ENCODE assay signal across 8 mouse cellular contexts in genomic region chr12:69356546-69357299, GRCm38 (mm10). TPM values are rescaled to one million over a fixed set of nuclear protein-coding genes. Genes with fewer than 3 reads are reported as not detected.
DNase-seq lines count a peak whose midpoint lies in the region; ATAC-seq and TF ChIP-seq lines count a peak whose summit lies in the region.

TSS of gene Nemf (minus strand) at chr12:69357165.

- intact Hi-C loops in heart, postnatal 36 days (cut with DNase I), result loop anchor here (1.0 to 2.0 kb wide), 2 partner anchors 218 to 340 kb away; no protein-coding TSS in a partner anchor

- peak within 1 kb of the TSS; percentile 93 for H3K9ac ChIP-seq in ES-E14 (ENCODE audit: insufficient read depth, low read depth, low read length, poor library complexity, severe bottlenecking)
- H3K9ac ChIP-seq in forebrain, embryonic 16.5 days (replicated peaks; ENCODE audit: low read depth, low read length), result peak within 1 kb of the TSS; percentile 88
- H3K9ac ChIP-seq in lung, embryonic 14.5 days, result peak within 1 kb of the TSS; percentile 87

- H3K27ac ChIP-seq in ES-E14 (ENCODE audit: insufficient read depth, low read depth, low read length, poor library complexity, severe bottlenecking), result 0 out of 2 replicates have a peak within 1 kb of the TSS, but pooled peaks have one; percentile 24
- peak within 1 kb of the TSS; percentile 68; the same call in 1 of the 2 replicates for H3K27ac ChIP-seq in forebrain, embryonic 16.5 days (ENCODE audit: low read length)
- peak within 1 kb of the TSS; percentile 87 for H3K27ac ChIP-seq in layer of hippocampus, adult 2 months
- peak within 1 kb of the TSS; percentile 69 for H3K27ac ChIP-seq in lung, embryonic 14.5 days (ENCODE audit: low read depth)
- H3K27ac ChIP-seq in olfactory bulb, adult 2 months (ENCODE audit: insufficient read depth, low read depth, low read length), result no peak within 1 kb of the TSS
- no peak within 1 kb of the TSS for H3K27ac ChIP-seq in thymus, adult 2 months (ENCODE audit: control insufficient read depth, insufficient read depth, low read length)

- DNase-seq in ES-E14 (ENCODE audit: low read depth, low spot score), result peak; percentile 78
- peak; percentile 84 for DNase-seq in cerebellum, adult 11-12 months
- peak; percentile 87 for DNase-seq in heart, postnatal 36 days
- peak; percentile 84 to 88 for DNase-seq in layer of hippocampus, adult 2 months (ENCODE audit: low spot score in 2 of 2)
- DNase-seq in lung, embryonic 14.5 days, result peak; percentile 95
- peak; percentile 79 for DNase-seq in thymus, adult 2 months

- peak within 1 kb of the TSS; percentile 88 for H3K4me2 ChIP-seq in forebrain, embryonic 16.5 days (ENCODE audit: low read length)
- peak within 1 kb of the TSS; percentile 78 for H3K4me2 ChIP-seq in lung, embryonic 14.5 days

- peak; percentile 64; the same call in 1 of the 2 replicates for TF ChIP-seq POLR2A in olfactory bulb, adult 2 months (IDR thresholded peaks at IDR 0.05; ENCODE audit: insufficient read depth, low read depth, low read length)
- peak; percentile 66 for TF ChIP-seq POLR2A in thymus, adult 2 months (IDR thresholded peaks at IDR 0.05; ENCODE audit: control insufficient read depth, extremely low read depth, insufficient read depth, low read length, poor library complexity)

- no peaks in the 10 kb centered on the region for H3K27me3 ChIP-seq in forebrain, embryonic 16.5 days (replicated peaks; ENCODE audit: control insufficient read depth, insufficient read depth, low read length)
- H3K27me3 ChIP-seq in lung, embryonic 14.5 days (ENCODE audit: insufficient read depth, low read length), result no peaks in the 10 kb centered on the region
- no peaks in the 10 kb centered on the region for H3K27me3 ChIP-seq in thymus, adult 2 months (ENCODE audit: control insufficient read depth, insufficient read depth, low read length)

- peak within 1 kb of the TSS; percentile 78 to 89 for H3K4me3 ChIP-seq in ES-E14 (ENCODE audit: insufficient read depth in 1 of 2, low read depth in 1 of 2, low read length in 2 of 2, poor library complexity in 1 of 2, severe bottlenecking in 1 of 2)
- peak within 1 kb of the TSS; percentile 83 for H3K4me3 ChIP-seq in forebrain, embryonic 16.5 days (replicated peaks; ENCODE audit: low read length)
- peak within 1 kb of the TSS; percentile 56 for H3K4me3 ChIP-seq in layer of hippocampus, adult 2 months
- peak within 1 kb of the TSS; percentile 88 for H3K4me3 ChIP-seq in lung, embryonic 14.5 days (ENCODE audit: low read depth, low read length)
- H3K4me3 ChIP-seq in olfactory bulb, adult 2 months (ENCODE audit: insufficient read depth, low read depth, low read length), result peak within 1 kb of the TSS; percentile 82
- H3K4me3 ChIP-seq in thymus, adult 2 months (ENCODE audit: control insufficient read depth, insufficient read depth, low read length), result peak within 1 kb of the TSS; percentile 87

- WGBS in forebrain, embryonic 16.5 days, result under 1% methylated on average over 49 of the region's 50 CpGs
- under 1% methylated on average over 47 of the region's 50 CpGs for WGBS in lung, embryonic 14.5 days
- under 1% methylated on average over 46 of the region's 50 CpGs for WGBS in olfactory bulb, adult 2 months
- WGBS in thymus, adult 2 months, result 1% methylated on average over 45 of the region's 50 CpGs

- TF ChIP-seq CTCF in layer of hippocampus, adult 2 months (conservative IDR thresholded peaks at IDR 0.05), result no peak
- TF ChIP-seq CTCF in lung, embryonic 14.5 days (IDR thresholded peaks at IDR 0.05; ENCODE audit: low read depth), result no peak
- TF ChIP-seq CTCF in olfactory bulb, adult 2 months (IDR thresholded peaks at IDR 0.05; ENCODE audit: insufficient read depth, low read depth, low read length), result no peak
- no peak for TF ChIP-seq CTCF in thymus, adult 2 months (IDR thresholded peaks at IDR 0.05; ENCODE audit: borderline replicate concordance, control insufficient read depth, extremely low read depth, insufficient read depth, low read length, poor library complexity)

- in situ Hi-C loops in ES-E14 (cut with MboI; ENCODE audit: low sequenced_read_pairs in 2 of 2, unreplicated experiment in 2 of 2), result no loop called here

- peaks cover 4% of the 10 kb centered on the region for H3K36me3 ChIP-seq in ES-E14 (ENCODE audit: control insufficient read depth, insufficient read depth, low read length, poor library complexity, severe bottlenecking)
- peaks cover 6% of the 10 kb centered on the region; the same call in 1 of the 2 replicates for H3K36me3 ChIP-seq in forebrain, embryonic 16.5 days (ENCODE audit: control insufficient read depth, insufficient read depth)
- H3K36me3 ChIP-seq in lung, embryonic 14.5 days (ENCODE audit: insufficient read depth), result peaks cover 31% of the 10 kb centered on the region
- H3K36me3 ChIP-seq in thymus, adult 2 months (ENCODE audit: control insufficient read depth, insufficient read depth, low read length), result peaks cover 13% of the 10 kb centered on the region

- H3K4me1 ChIP-seq in ES-E14 (ENCODE audit: control insufficient read depth in 2 of 2, insufficient read depth in 2 of 2, low read length in 2 of 2, poor library complexity in 1 of 2), result no peaks in the 10 kb centered on the region
- peaks cover 9% of the 10 kb centered on the region for H3K4me1 ChIP-seq in forebrain, embryonic 16.5 days (replicated peaks; ENCODE audit: control insufficient read depth, insufficient read depth, low read length)
- H3K4me1 ChIP-seq in lung, embryonic 14.5 days (ENCODE audit: insufficient read depth), result 0 out of 2 replicates have a peak, but pooled peaks cover 3% of the 10 kb centered on the region
- H3K4me1 ChIP-seq in olfactory bulb, adult 2 months (ENCODE audit: control insufficient read depth, insufficient read depth, low read length), result no peaks in the 10 kb centered on the region
- H3K4me1 ChIP-seq in thymus, adult 2 months (replicated peaks; ENCODE audit: control insufficient read depth, insufficient read depth, low read length), result no peaks in the 10 kb centered on the region

- no peaks in the 10 kb centered on the region for H3K9me3 ChIP-seq in ES-E14 (ENCODE audit: control insufficient read depth, insufficient read depth, low read depth, low read length)
- no peaks in the 10 kb centered on the region for H3K9me3 ChIP-seq in forebrain, embryonic 16.5 days (ENCODE audit: control insufficient read depth, low read length)
- no peaks in the 10 kb centered on the region for H3K9me3 ChIP-seq in lung, embryonic 14.5 days (ENCODE audit: low read depth, low read length)

- peak; percentile 44 for ATAC-seq in forebrain, embryonic 16.5 days
- peak; percentile 52 for ATAC-seq in lung, embryonic 14.5 days (ENCODE audit: insufficient read depth)

TF ChIP-seq in ES-E14, 5 proteins besides CTCF, POLR2A, EP300 and RAD21:
- TF ChIP-seq CHD2 (IDR thresholded peaks at IDR 0.05; ENCODE audit: low read depth, low read length) (no peak), HCFC1 (IDR thresholded peaks at IDR 0.05; ENCODE audit: borderline replicate concordance, insufficient read depth, low read length) (peak; percentile 61; the same call in 1 of the 2 replicates)

RNA-seq across cellular contexts. Expression of gene Nemf, which starts in this region (rescaled TPM):
- 46.9 and 47.9 TPM in 2 replicates for total RNA-seq in ES-E14 (2012; rRNA removed)
- 87.6 and 94.4 TPM in 2 replicates for polyA plus RNA-seq in forebrain, embryonic 16.5 days (2015; fragmentation: Nextera tagmentation; extraction: Ambion mirVana)
- total RNA-seq in heart, postnatal 36 days (2021), result 10 to 100 TPM; 22.3 to 24.1 TPM
- total RNA-seq in layer of hippocampus, adult 2 months (2021), result 10 to 100 TPM; 50.0 to 50.2 TPM
- 79.3 and 84.8 TPM in 2 replicates for polyA plus RNA-seq in lung, embryonic 14.5 days (2014; fragmentation: Nextera tagmentation; extraction: Ambion mirVana)
- not detected in 2 replicates for polyA plus RNA-seq in olfactory bulb, adult 2 months (2012; ENCODE audit: insufficient read depth, insufficient read length, low replicate concordance, missing spikeins)
- 7.3 and 8.5 TPM in 2 replicates for polyA plus RNA-seq in thymus, adult 2 months (2012; rRNA removed)

Comparison
In these comparisons a context has a peak if more than half of its experiments do, and no peak if none do; other contexts are left out.
1. H3K27ac ChIP-seq: peak in ES-E14 (single experiment), forebrain, embryonic 16.5 days (single experiment), layer of hippocampus, adult 2 months (single experiment) and lung, embryonic 14.5 days (single experiment); none in olfactory bulb, adult 2 months (single experiment) and thymus, adult 2 months (single experiment).
2. Peak in every context shown above with its lines, with median percentiles within 50 percentile points of each other: DNase-seq, H3K4me3 ChIP-seq and H3K9ac ChIP-seq.